Mouse (Mus musculus) layer of hippocampus, postnatal 25 days (tissue): ENCODE results near the gene Defb30. TPM values are rescaled to one million over a fixed set of nuclear protein-coding genes. Genes with fewer than 3 reads are reported as not detected.

ENCODE experiments used
- DNase-seq, 2 experiments: peaks; one replicate each; pipeline ENCODE4 v3.0.0; 2022; ENCODE audit warnings: mixed read lengths in 2 of 2, low spot score in 1 of 2; ENCODE audit errors: extremely low spot score in 1 of 2
- total RNA-seq, 2 experiments: library from RNA; stranded (reverse); gene quantifications; 2 replicates each; pipeline ENCODE4 v1.2.3; 2021

Defb30 gene
- not detected for total RNA-seq

- no peak for DNase-seq
Measured at GRCm38 (mm10) chr14:63049910-63050370, at the start of gene Defb30. TSS of gene Defb30 (minus strand) at chr14:63049960.

DNA sequence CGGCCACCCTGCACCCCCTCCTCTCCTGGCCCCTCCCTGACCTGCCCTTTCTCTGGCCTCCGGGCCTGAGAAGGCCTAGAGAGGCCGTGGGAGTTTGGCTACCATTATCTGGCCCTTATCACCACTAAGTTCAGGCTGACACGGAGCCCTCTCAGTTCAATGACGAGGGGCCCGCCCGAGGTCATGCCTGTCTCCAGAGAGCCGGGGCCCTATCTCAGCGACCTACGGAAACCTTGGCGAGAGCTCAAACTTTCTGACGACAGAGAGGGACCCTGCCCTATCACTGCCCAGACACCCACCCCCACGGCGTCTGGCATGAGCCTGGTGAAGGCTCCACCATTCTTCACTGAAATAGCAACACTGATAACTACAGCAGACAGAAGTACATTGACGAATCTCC, 17.9 kb upstream of the Defb30 start:
- DNase-seq = no peak

DNA sequence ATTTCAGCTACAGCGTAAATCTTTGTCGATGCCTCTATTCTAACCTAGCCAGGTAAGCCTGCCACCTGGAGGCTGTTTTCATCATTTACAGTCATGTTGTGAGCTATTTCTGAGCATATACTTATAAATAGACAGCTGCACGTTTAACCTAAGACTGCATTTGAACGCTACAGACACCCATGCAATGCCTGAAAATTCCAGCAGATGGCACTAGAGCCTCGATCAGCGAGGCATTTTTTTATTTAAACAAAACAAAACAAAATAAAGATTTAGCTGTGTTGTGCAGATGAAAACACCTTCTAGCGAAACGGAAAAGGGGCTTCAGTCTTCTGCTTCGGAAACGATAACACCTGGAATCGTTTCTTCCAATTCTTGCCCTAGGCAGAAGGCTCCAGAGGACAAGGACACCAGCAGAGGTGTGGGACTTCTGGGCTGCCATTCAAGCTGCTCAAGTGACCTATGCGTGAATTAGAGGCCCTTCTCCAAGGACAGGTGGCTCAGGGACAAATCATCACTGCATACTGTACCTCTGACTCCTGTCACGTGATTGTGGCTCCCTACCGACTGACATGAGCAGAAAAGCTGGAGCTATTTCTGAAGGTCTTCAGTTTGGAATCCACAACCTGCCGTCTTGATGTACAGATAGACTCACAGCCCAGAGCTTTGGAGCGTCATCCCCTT, 17.0 kb upstream of the Defb30 start:
- peak; percentile 62 to 95 for DNase-seq

DNA sequence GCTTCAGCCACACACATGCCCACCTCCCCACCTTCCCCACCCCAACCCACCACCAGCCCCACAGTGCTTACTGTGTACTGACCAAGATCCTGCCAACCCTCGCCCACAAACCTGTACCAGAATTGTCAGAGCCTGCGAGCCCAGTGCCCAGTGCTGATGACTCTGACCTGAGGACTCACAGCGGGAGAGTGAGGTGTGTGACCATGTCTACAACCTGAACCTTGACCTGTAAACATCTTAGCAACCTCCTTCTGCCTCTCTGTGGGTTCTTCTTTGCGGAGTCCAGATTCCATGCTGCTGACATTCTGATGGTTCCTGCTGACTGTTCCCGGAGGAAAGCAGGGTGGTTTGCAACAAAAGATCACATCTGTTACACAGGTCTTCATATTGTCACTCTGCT, 15.6 kb upstream of the Defb30 start:
- no peak for DNase-seq

- no peak for DNase-seq
Measured at GRCm38 (mm10) chr14:63062184-63062583, 12.4 kb upstream of the Defb30 start.

- DNase-seq = no peak
Measured at GRCm38 (mm10) chr14:63060361-63060760, 10.6 kb upstream of the Defb30 start.

DNA sequence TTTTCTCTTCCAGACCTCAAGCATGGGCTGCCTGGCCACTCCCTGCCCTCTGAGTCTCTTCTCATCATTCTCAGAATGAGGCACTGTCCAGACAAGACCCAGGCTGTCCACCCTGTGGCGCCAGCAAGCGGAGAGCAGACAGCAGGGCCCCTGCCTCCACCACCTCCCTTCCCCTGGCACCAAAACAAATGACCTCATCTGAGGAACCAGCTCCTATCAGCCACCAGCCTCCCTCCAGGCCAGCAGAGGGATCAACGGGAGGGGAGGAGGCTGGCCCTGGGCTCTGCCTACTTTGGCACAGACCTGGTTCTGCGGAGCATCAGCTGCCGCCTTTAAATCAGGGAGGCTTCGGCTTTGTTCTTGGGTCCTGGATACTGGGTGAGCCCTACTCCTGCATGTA, 5.0 kb upstream of the Defb30 start:
- peak in 1 of 2 experiments; percentile 14 for DNase-seq

GRCm38 (mm10) chr14:63050769-63051168, 1.0 kb upstream of the Defb30 start:
- DNase-seq = peak; percentile 56 to 66

GRCm38 (mm10) chr14:63046691-63047090, 3.1 kb downstream of the Defb30 start, which contains the start of gene Defb42:
TSS of gene Defb42 (plus strand) at chr14:63046991.
- DNase-seq = no peak

DNA sequence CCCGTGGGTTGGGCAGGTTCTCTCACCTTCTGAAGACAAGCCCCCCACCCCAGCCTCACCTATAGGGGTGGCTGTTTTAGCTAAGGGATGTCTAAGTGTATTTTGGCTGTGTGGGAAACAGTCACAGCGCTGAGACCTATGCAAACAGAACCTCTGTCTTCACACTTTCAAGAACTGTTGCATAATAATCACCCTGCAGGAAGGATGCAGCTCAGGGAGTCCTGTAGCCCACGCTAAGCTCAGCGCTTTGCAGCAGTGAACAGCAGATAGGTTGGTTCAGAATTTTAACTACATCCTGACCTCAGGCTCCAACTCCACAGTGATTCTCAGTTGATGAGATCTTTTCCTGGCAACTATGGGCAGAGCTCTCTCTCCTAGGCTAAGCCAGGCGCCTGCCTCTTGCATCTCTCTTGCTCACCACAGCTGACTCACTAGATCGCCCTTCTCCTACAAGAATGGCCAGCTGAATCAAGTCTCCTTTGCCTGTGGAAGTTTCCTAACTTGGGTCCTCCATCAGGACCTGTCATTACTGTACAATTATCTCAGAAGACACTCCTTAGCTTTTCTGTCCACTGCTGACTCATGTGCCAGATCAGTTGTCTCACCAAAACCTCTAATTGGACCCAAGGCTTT, 29.1 kb downstream of the Defb30 start:
- no peak for DNase-seq

GRCm38 (mm10) chr14:63014667-63015066, 35.1 kb downstream of the Defb30 start:
- DNase-seq = no peak

DNA sequence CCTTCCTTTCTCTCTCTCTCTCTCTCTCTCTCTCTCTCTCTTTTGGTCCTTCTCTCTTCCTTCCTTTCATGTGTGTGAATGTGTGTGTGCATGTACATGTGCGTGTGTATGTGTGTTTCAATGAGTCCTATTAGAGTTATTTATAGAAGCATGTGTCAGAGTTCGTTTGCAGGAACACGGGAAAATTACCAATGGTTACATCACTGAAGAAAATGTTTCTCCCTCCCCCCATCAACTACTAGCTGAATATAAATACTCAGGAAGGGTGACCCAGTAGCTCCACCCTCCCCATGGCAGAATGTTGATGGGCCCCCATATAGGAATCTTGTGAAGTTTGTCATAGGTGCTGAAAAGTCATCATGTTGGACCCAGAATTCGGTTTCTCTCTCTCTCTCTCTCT, 36.7 kb downstream of the Defb30 start:
- no peak for DNase-seq

DNA sequence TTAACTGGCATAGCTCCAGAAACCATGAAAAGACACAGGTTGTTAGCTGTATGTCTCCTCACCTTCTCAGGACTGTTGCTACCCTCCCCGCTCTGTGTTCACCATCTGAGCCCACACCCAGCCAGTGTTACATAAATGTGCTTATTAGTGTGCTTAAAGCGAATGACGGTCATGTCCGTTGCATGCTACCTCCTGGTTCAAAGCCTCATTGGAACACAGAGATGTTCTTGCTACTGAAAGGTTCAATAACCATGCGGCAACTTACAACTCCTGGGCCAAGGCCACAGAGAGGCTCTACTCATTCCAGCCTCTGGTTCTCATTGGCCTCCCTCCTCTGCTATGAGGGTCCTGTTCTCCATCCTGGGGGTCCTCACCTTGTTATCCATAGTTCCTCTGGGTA, 38.3 kb downstream of the Defb30 start, which contains the start of gene Defb43:
Defb43 (plus strand) TSS at position 301 of the 400 bp plus-strand sequence.
- DNase-seq = no peak

DNA sequence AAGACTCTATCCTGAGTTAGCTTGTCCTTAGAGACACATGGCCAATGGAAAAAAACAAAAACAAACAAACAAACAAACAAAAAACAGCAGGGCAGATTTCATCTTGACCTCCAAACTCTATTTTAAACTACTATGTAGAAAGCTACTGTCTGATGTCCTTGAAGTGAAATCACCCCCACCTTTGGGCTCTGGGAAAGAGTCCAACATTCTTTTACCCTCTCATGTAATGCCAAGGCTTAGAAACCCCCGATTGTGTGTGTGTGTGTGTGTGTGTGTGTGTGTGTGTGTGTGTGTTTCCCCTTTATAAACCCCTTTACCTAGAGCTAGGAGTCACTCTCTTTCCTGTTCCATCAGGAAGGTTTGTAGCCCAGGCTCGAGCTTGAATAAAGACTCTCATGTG, 47.2 kb downstream of the Defb30 start:
- DNase-seq = no peak

DNA sequence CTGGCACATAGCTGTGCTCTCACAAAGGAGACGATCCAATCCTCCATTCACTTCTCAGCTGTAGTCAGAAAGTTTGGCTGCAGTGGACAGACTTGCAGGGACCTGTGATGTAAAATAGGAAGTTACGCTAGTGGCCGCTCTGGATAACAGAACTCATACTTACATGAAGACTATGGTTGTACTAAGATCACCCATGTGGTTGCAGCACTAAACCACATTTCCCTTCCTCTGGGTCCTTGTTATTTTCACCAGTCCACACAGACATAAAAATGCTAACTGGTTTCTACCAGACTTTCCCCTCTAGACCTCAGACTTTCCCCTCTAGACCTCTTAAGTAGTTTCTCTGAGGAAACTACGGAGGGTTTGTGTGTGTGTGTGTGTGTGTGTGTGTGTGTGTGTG, 50.8 kb downstream of the Defb30 start:
- no peak for DNase-seq

- DNase-seq = no peak
Measured at GRCm38 (mm10) chr14:62997777-62998176, 52.0 kb downstream of the Defb30 start, which contains the start of gene Defb47. TSS of gene Defb47 (plus strand) at chr14:62998077.

DNA sequence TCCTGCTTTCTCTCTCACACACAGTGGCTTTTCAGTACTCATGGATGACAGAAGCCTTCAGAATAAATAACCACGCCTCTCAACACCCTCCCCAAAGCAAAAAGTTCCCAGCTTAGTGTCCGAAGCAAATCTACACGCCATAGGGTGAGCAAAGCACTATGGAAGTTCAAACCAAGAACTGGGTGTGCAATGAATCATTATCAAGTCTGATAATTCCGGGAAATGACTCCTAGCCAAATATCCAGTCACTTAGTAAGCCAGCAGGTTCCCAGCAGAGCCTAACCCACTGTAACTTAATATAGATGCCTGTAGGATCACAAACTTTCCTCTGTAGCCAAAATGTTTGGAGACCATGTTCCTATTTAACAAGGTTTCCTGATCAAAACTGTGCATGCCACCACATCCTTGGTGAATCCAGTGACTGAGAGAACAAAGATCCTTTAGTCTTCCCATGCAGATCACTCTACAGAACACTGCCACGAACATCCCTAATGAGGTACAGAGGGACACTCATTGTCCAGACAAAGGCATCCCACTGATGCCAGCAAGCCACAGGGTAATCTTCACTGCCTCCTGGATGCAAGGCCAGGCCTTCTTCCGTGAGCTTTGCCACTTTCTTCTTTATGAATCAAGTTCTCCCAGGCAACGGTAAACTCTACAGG, 57.8 kb downstream of the Defb30 start:
- no peak for DNase-seq

DNA sequence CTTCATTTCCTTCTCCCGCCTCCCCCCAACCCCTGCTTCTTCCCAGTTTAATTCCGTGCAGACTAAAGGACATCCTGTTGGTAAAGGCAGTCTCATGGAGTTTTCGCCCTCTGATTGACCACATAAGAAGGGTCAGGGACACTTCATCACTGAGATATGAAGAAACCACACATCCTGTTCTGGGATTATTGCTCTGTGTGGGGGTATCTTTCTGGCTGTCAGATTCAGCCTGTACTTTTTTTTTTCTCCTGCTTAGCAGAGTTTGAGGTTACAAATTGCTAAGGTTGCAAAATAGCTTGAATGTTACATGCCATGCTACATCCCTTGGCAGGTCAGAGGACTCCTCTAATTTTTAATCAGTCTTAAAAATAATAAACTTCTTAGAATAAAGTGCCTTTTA, 58.5 kb downstream of the Defb30 start:
- DNase-seq = no peak

DNA sequence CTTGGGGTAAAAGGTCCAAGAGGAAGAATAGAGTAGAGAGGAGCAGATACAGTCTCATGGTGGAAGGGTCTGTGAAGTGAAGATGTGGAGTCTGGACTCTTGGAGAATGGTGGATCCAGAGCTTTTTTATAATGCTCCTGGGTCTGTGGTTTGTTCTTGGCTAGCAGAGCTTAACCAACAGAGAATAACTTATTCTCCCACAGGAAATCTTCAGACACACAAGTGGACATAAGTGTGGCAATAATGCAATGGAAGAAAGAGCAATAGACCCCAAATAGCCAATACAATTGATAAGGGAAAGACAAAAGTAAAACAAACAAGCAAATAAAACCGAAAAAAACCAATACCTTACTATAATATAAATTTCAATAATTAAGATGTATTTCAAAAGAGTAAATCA, 65.3 kb downstream of the Defb30 start, which contains the start of gene Defb48:
Defb48 (minus strand) TSS at position 101 of the 400 bp plus-strand sequence.
- no peak for DNase-seq
